Mouse (Mus musculus) heart, embryonic 15.5 days (tissue): ENCODE data around the gene Ncapd3. TPM values are rescaled to one million over a fixed set of nuclear protein-coding genes. Genes with fewer than 3 reads are reported as not detected.

Experiments
- ATAC-seq: fragments of 200-750 bp; cut with Nextera tagmentation; replicated peaks from 2 replicates; pipeline ENCODE4 v1.8.0; 2017; ENCODE audit warnings: low read depth, moderate TSS enrichment; ENCODE audit not compliant: insufficient number of reproducible peaks, insufficient read depth, low FRiP score
- H3K27ac ChIP-seq: fragments of 300-500 bp; sonication (generic); 2 replicates; pipeline ENCODE4 v1.5.1; 2015; ENCODE audit warnings: mild to moderate bottlenecking, inconsistent platforms
- H3K27me3 ChIP-seq: fragments of 300-500 bp; sonication (generic); 2 replicates; pipeline ENCODE4 v1.6.1; 2015; ENCODE audit warnings: inconsistent platforms
- H3K36me3 ChIP-seq: fragments of 300-500 bp; sonication (generic); 2 replicates; pipeline ENCODE4 v1.6.1; 2015; ENCODE audit warnings: mild to moderate bottlenecking, inconsistent platforms
- H3K4me1 ChIP-seq: fragments of 300-500 bp; sonication (generic); replicated peaks from 2 replicates; pipeline ENCODE4 v1.6.1; 2015; ENCODE audit warnings: inconsistent platforms
- H3K4me2 ChIP-seq: fragments of 300-500 bp; sonication (generic); 2 replicates; pipeline ENCODE4 v1.6.1; 2015; ENCODE audit warnings: inconsistent platforms, mild to moderate bottlenecking, moderate library complexity
- H3K4me3 ChIP-seq: fragments of 300-500 bp; sonication (generic); 2 replicates; pipeline ENCODE4 v1.5.1; 2015; ENCODE audit warnings: mild to moderate bottlenecking, inconsistent platforms
- H3K9ac ChIP-seq: fragments of 300-500 bp; sonication (generic); 2 replicates; pipeline ENCODE4 v1.6.1; 2015; ENCODE audit warnings: mild to moderate bottlenecking, inconsistent platforms
- H3K9me3 ChIP-seq: fragments of 300-500 bp; sonication (generic); replicated peaks from 2 replicates; pipeline ENCODE4 v1.6.1; 2016; ENCODE audit warnings: inconsistent platforms
- WGBS: fragments of 180-500 bp; shearing (Covaris S2); methylation state at CpG from one replicate; pipeline ENCODE4 v1.1.7; 2015; ENCODE audit warnings: mixed read lengths; 5-methylcytosine and 5-hydroxymethylcytosine counted together
- polyA plus RNA-seq: library from polyadenylated mRNA; unstranded; fragments of >200 nt; fragmentation: Nextera tagmentation; extraction: Ambion mirVana; gene quantifications from 2 replicates; pipeline ENCODE4 v1.2.1, GENCODE M21; 2015

Gene Ncapd3
- polyA plus RNA-seq, 1 experiment from 2014 or later = 16.7 TPM

GRCm38 (mm10) chr9:27058341-27058740 is 28.4 kb downstream of the Ncapd3 start:
- no peak overlapping the region for H3K9ac ChIP-seq
- H3K27ac ChIP-seq = no peak overlapping the region
- H3K27me3 ChIP-seq = no peaks in the 10 kb centered on the region
- no peaks in the 10 kb centered on the region for H3K4me1 ChIP-seq
- ATAC-seq = no peak
- H3K9me3 ChIP-seq = no peaks in the 10 kb centered on the region
- 92% methylated on average over 5 of the region's 5 CpGs for WGBS
- H3K4me2 ChIP-seq = no peak overlapping the region
- no peak overlapping the region for H3K4me3 ChIP-seq
- peaks cover 80% of the 10 kb centered on the region for H3K36me3 ChIP-seq

DNA sequence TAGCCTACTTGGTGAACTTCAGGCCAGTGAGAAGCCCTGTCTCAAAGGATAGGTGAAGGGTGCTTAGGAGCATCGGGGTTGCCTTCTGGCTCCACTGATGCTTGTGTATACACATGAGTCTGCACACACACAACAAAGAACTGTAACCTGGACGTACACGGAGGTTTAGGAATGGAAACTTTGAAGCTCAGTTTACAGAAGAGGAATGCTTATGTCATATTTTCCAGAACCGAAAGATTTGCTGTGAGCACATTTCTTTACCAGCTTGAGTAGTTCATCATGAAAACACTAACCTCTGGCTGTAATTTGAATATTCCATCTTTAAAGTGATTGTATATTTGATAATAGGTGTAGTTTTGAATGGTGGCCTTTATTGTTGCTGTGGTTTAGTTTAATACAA is 40.9 kb downstream of the Ncapd3 start:
- Histone ChIP-seq H3K9me3 (no peaks in the 10 kb centered on the region), H3K27ac (no peak overlapping the region), H3K4me3 (no peak overlapping the region), H3K4me1 (0 out of 2 replicates have a peak, but pooled peaks cover 2% of the 10 kb centered on the region), H3K36me3 (peaks cover 61% of the 10 kb centered on the region), H3K27me3 (no peaks in the 10 kb centered on the region), H3K4me2 (no peak overlapping the region), H3K9ac (no peak overlapping the region)
- ATAC-seq = no peak
- WGBS = 76% methylated on average over 4 of the region's 4 CpGs

DNA sequence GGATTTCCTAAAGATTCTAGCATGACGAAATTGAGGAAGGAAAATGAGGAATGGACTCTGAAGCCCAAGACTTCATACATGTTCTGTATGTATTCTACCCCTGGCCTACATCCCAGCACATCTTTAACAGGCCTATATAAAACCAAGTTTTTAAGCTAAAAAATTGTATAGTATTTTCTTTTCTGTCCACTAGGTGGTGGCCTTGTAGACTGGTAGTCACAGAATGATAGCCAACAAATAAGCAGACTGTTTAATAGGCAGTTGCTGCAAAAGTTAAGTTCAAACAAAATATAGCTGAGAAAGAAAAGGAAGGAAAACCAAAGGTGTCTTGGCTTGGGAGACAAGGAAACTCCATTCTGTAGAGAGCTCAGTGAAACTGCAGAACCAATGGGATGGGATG is 44.7 kb downstream of the Ncapd3 start:
- ATAC-seq = no peak
- Histone ChIP-seq H3K27ac (no peak overlapping the region), H3K4me1 (0 out of 2 replicates have a peak, but pooled peaks cover 2% of the 10 kb centered on the region), H3K4me3 (no peak overlapping the region), H3K9ac (no peak overlapping the region), H3K36me3 (peaks cover 59% of the 10 kb centered on the region), H3K27me3 (no peaks in the 10 kb centered on the region), H3K4me2 (no peak overlapping the region), H3K9me3 (no peaks in the 10 kb centered on the region)
- WGBS = 87% methylated on average over 1 of the region's 1 CpGs

- no peak overlapping the region for H3K4me2 ChIP-seq
These were observed 45.8 kb downstream of the Ncapd3 start for GRCm38 (mm10) chr9:27075812-27076211.

GRCm38 (mm10) chr9:27086256-27086655 is 56.3 kb downstream of the Ncapd3 start:
- no peak for ATAC-seq
- no peaks in the 10 kb centered on the region for H3K9me3 ChIP-seq
- peaks cover 73% of the 10 kb centered on the region for H3K36me3 ChIP-seq
- H3K4me2 ChIP-seq = no peak overlapping the region
- WGBS = 73% methylated on average over 5 of the region's 5 CpGs
- H3K27ac ChIP-seq = no peak overlapping the region
- H3K27me3 ChIP-seq = no peaks in the 10 kb centered on the region
- peaks cover 4% of the 10 kb centered on the region; the same call in 1 of the 2 replicates for H3K4me1 ChIP-seq
- H3K4me3 ChIP-seq = no peak overlapping the region
- no peak overlapping the region for H3K9ac ChIP-seq

More at GRCm38 (mm10) chr9:27075812-27076211, 45.8 kb downstream of the Ncapd3 start:
- H3K9me3 ChIP-seq = no peaks in the 10 kb centered on the region
- 0 out of 2 replicates have a peak, but pooled peaks cover 2% of the 10 kb centered on the region for H3K4me1 ChIP-seq
- H3K9ac ChIP-seq = no peak overlapping the region
- ATAC-seq = no peak
- H3K27me3 ChIP-seq = no peaks in the 10 kb centered on the region
- H3K4me3 ChIP-seq = no peak overlapping the region
- peaks cover 51% of the 10 kb centered on the region for H3K36me3 ChIP-seq
- no peak overlapping the region for H3K27ac ChIP-seq

DNA sequence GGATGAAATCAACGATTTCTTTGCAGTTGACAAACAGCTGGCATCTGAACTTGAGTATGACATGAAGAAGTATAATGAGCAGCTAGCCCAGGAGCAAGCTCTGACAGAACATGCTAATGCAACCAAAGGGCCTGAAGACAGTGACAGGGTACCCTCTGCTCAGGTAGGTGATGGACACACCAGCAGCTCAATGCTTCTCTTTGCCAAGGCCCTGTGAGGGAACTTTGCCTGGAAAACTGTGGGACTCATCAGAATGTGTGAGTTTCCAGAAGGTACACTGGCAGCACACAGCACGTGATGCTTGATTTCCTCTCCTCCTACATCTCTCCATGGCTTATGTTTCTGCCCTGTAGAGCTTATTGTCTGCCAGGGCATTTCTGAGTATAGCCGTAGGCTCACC is 57.4 kb downstream of the Ncapd3 start:
- no peak for ATAC-seq

DNA sequence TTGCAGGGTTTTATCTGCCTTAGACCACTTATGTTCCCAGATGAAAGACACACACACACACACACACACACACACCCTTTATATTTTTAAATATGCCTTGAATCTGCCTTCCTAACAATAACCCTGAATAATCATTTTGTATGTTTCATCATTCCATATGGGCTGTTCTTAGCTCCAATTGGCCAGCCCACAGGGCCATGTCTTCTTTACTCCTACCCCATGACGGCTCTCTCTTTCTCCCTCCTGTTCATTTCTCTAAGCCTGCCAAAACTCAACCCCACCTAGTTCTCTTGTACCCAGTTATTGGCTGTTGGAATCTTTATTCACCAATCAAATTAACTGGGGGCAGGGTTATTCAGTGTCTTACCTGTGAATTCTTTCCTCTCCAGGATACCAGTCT is 60.2 kb downstream of the Ncapd3 start:
- Histone ChIP-seq H3K9me3 (no peaks in the 10 kb centered on the region), H3K27me3 (no peaks in the 10 kb centered on the region), H3K4me2 (no peak overlapping the region), H3K4me3 (no peak overlapping the region), H3K36me3 (peaks cover 82% of the 10 kb centered on the region), H3K9ac (no peak overlapping the region), H3K4me1 (no peaks in the 10 kb centered on the region), H3K27ac (no peak overlapping the region)
- no peak for ATAC-seq
- 89% methylated on average over 1 of the region's 1 CpGs for WGBS

More for the DNA sequence above, 57.4 kb downstream of the Ncapd3 start:
- H3K9me3 ChIP-seq = no peaks in the 10 kb centered on the region
- H3K4me1 ChIP-seq = peaks cover 4% of the 10 kb centered on the region; the same call in 1 of the 2 replicates
- H3K4me2 ChIP-seq = no peak overlapping the region
- no peak overlapping the region for H3K9ac ChIP-seq
- H3K27me3 ChIP-seq = no peaks in the 10 kb centered on the region
- no peak overlapping the region for H3K4me3 ChIP-seq
- no peak overlapping the region for H3K27ac ChIP-seq
- H3K36me3 ChIP-seq = peaks cover 85% of the 10 kb centered on the region
- 77% methylated on average over 3 of the region's 3 CpGs for WGBS

GRCm38 (mm10) chr9:27090801-27091775 is 61.1 kb downstream of the Ncapd3 start:
- Histone ChIP-seq H3K4me3 (no peak overlapping the region), H3K27ac (no peak overlapping the region), H3K4me1 (no peaks in the 10 kb centered on the region), H3K9ac (no peak overlapping the region), H3K4me2 (no peak overlapping the region), H3K36me3 (peaks cover 84% of the 10 kb centered on the region), H3K9me3 (no peaks in the 10 kb centered on the region), H3K27me3 (no peaks in the 10 kb centered on the region)
- WGBS = 88% methylated on average over 13 of the region's 13 CpGs
- no peak for ATAC-seq

DNA sequence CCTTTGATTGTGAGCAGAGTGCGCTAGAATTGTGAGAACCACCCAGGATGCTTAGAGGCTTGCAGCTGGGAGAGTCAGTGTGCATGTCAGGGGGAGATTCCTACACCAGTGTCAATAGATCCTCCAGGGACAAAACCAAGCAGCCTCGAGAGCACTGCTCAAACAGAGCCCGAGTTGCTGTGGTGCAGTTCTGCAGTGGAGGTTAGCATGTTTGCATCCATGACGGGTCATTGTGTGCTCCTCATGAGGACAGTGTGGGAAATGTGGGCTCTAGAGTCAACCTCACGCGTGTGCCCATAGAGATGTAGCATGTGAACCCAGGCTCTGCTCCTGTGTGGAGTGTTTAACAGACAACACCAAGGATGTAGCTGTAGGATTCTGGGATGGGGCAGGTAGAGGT is 62.9 kb downstream of the Ncapd3 start:
- Histone ChIP-seq H3K27me3 (no peaks in the 10 kb centered on the region), H3K4me1 (peaks cover 1% of the 10 kb centered on the region; the same call in 1 of the 2 replicates), H3K9me3 (no peaks in the 10 kb centered on the region), H3K4me2 (no peak overlapping the region), H3K4me3 (no peak overlapping the region), H3K36me3 (peaks cover 81% of the 10 kb centered on the region), H3K9ac (no peak overlapping the region), H3K27ac (no peak overlapping the region)
- ATAC-seq = no peak
- 90% methylated on average over 6 of the region's 6 CpGs for WGBS

DNA sequence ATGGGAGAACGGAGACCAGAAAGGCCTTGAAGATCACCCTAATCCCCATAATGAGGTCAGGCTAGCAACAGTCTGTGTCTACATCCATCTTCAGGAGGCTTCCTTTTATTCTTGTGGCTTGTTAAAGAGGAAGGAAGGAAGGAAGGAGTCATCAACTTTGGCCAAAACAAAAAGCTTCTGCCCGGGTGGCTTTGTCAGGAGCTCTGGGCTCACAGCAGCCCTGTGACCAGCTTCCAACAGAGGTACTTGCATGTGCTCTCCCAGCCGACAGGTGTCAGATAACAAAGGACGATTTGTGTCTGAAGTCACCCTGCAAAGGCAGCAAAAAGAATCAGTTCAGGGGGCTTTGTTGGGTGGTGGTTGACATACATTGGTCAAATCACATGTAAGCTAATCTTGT is 68.1 kb downstream of the Ncapd3 start:
- Histone ChIP-seq H3K4me1 (peaks cover 3% of the 10 kb centered on the region; the same call in 1 of the 2 replicates), H3K4me3 (no peak overlapping the region), H3K9me3 (no peaks in the 10 kb centered on the region), H3K27ac (no peak overlapping the region), H3K27me3 (no peaks in the 10 kb centered on the region), H3K4me2 (no peak overlapping the region), H3K36me3 (peaks cover 61% of the 10 kb centered on the region), H3K9ac (no peak overlapping the region)
- 27% methylated on average over 4 of the region's 4 CpGs for WGBS
- no peak for ATAC-seq

DNA sequence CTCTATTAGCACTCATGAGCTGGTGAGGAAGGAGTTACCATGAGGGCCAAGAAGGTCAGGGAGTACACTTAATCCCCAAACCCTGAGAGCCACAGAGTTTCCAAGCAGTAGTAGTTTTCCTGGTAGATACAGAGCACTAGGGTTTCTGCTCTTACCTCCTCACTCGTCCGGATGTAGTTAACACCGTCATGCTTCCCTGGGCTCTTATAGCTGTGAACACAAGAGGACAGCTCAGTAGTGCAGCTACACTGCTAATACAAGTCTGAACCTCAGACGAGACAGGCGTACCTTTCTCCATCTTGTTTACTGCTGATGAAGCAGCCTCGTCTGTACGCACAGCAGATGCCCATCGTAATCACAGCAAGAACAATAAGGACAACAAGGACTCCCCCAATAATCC is 68.6 kb downstream of the Ncapd3 start:
- 87% methylated on average over 8 of the region's 8 CpGs for WGBS
- no peaks in the 10 kb centered on the region for H3K9me3 ChIP-seq
- peaks cover 3% of the 10 kb centered on the region; the same call in 1 of the 2 replicates for H3K4me1 ChIP-seq
- no peak overlapping the region for H3K27ac ChIP-seq
- no peak overlapping the region for H3K9ac ChIP-seq
- H3K27me3 ChIP-seq = no peaks in the 10 kb centered on the region
- no peak overlapping the region for H3K4me2 ChIP-seq
- peaks cover 57% of the 10 kb centered on the region for H3K36me3 ChIP-seq
- H3K4me3 ChIP-seq = no peak overlapping the region
- no peak for ATAC-seq
